Comparison of ENCODE assay signal across 20 mouse cellular contexts in the genomic region with DNA sequence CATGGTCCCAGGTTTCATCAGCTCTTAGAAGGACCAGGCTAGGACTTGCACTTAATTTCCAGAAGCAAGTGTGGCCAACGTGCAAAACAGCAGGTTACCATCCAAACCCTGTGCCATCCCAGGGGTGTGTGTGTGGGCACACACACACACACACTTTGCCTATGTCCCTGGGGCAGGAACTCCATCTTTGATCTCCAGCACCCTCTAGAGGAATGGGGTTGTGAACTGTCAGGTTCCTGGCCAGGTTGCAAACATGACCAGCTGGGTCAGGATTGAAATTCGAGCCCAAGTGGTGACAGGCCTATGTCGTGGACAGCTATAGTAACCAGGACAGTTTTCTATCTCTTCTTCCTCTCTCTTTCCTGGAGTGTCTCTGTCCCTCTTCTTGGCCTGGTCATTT. TPM values are rescaled to one million over a fixed set of nuclear protein-coding genes. Genes with fewer than 3 reads are reported as not detected.
DNase-seq lines count a peak whose midpoint lies in the region; ATAC-seq and TF ChIP-seq lines count a peak whose summit lies in the region.
"Had no signal": no experiment of that assay in that cellular context is flagged by ENCODE, and none has a peak within 500 bp of the region (broad histone marks: within the 10 kb centered on the region; RNA-seq: fewer than 3 reads in every experiment).

No protein-coding gene starts in this region.

- peak in 1 of 2 experiments; percentile 25 for DNase-seq in heart, adult 2 months
- DNase-seq in heart, postnatal 25 days (ENCODE audit: low spot score): no peak
- peak; percentile 43 for DNase-seq in liver, adult 2 months (ENCODE audit: extremely low read depth, low read depth, low spot score)
- DNase-seq in 416B (ENCODE audit: low read depth): peak; percentile 63
- DNase-seq in forebrain, embryonic 14.5 days (ENCODE audit: low spot score): no peak
- no peak for DNase-seq in ovary, postnatal 10 days (ENCODE audit: low spot score)
- DNase-seq: cerebellum, adult 11 months; kidney, adult 11 months; lung, postnatal 14 days; right cerebral cortex, postnatal 4 days; thymus, adult 2 months had no signal

- TF ChIP-seq CTCF in heart, adult 2 months (IDR thresholded peaks at IDR 0.05): peak; percentile 60
- peak; percentile 56 for TF ChIP-seq CTCF in liver, adult 2 months (IDR thresholded peaks at IDR 0.05; ENCODE audit: low read depth, low read length)
- TF ChIP-seq CTCF in ES-Bruce4 (IDR thresholded peaks at IDR 0.05; ENCODE audit: low read depth, low read length): peak; percentile 26

- H3K9me3 ChIP-seq in liver, embryonic 12.5 days (replicated peaks): no peaks in the 10 kb centered on the region
- H3K9me3 ChIP-seq in ES-Bruce4 (replicated peaks; ENCODE audit: control insufficient read depth, insufficient read depth, low read length, poor library complexity, severe bottlenecking): no peaks in the 10 kb centered on the region
- no peaks in the 10 kb centered on the region for H3K9me3 ChIP-seq in forebrain, embryonic 14.5 days (replicated peaks; ENCODE audit: control insufficient read depth, low read length)
- H3K9me3 ChIP-seq: embryonic facial prominence, embryonic 12.5 days; heart, embryonic 13.5 days; hindbrain, embryonic 13.5 days; limb, embryonic 12.5 days; midbrain, embryonic 10.5 days; neural tube, embryonic 13.5 days had no signal

- intact Hi-C loops in heart, adult 2 months (cut with DNase I): no loop called here
- intact Hi-C loops in heart, postnatal 25 days (cut with DNase I): loop anchor here (10.0 kb wide), 1 partner anchor 474 kb away; the partner anchor contains the start of gene Slc35b2

- no peak overlapping the region for H3K9ac ChIP-seq in heart, adult 2 months (ENCODE audit: low read depth, low read length)
- no peak overlapping the region for H3K9ac ChIP-seq in liver, adult 2 months (ENCODE audit: low read depth, low read length)
- H3K9ac ChIP-seq in liver, embryonic 12.5 days: no peak overlapping the region
- H3K9ac ChIP-seq in ES-Bruce4 (ENCODE audit: low read depth, poor library complexity, severe bottlenecking): no peak overlapping the region
- H3K9ac ChIP-seq in forebrain, embryonic 14.5 days (ENCODE audit: low read length): no peak overlapping the region
- H3K9ac ChIP-seq: heart, embryonic 13.5 days; hindbrain, embryonic 13.5 days; limb, embryonic 12.5 days; neural tube, embryonic 13.5 days had no signal

- no peak for ATAC-seq in liver, embryonic 12.5 days
- no peak for ATAC-seq in forebrain, embryonic 14.5 days

- no peaks in the 10 kb centered on the region for H3K36me3 ChIP-seq in heart, adult 2 months (ENCODE audit: control insufficient read depth, insufficient read depth, low read length)
- no peaks in the 10 kb centered on the region for H3K36me3 ChIP-seq in liver, adult 2 months (ENCODE audit: control insufficient read depth, insufficient read depth, low read length)
- H3K36me3 ChIP-seq in liver, embryonic 12.5 days: no peaks in the 10 kb centered on the region
- no peaks in the 10 kb centered on the region for H3K36me3 ChIP-seq in ES-Bruce4 (ENCODE audit: control insufficient read depth, insufficient read depth, low read length, poor library complexity, severe bottlenecking)
- no peaks in the 10 kb centered on the region for H3K36me3 ChIP-seq in forebrain, embryonic 14.5 days (ENCODE audit: control insufficient read depth, insufficient read depth, low read length)
- H3K36me3 ChIP-seq: embryonic facial prominence, embryonic 12.5 days; heart, embryonic 13.5 days; hindbrain, embryonic 13.5 days; limb, embryonic 12.5 days; midbrain, embryonic 10.5 days; neural tube, embryonic 13.5 days had no signal

- TF ChIP-seq EP300 in heart, adult 2 months (IDR thresholded peaks at IDR 0.05; ENCODE audit: insufficient read depth, low read depth, low read length): no peak
- no peak for TF ChIP-seq EP300 in ES-Bruce4 (IDR thresholded peaks at IDR 0.05; ENCODE audit: insufficient read depth, low read depth, low read length)

- H3K4me1 ChIP-seq in heart, adult 2 months (ENCODE audit: control insufficient read depth, insufficient read depth, low read length): 0 out of 2 replicates have a peak, but pooled peaks cover 2% of the 10 kb centered on the region
- no peaks in the 10 kb centered on the region for H3K4me1 ChIP-seq in liver, adult 2 months (ENCODE audit: control insufficient read depth, insufficient read depth, low read length)
- peaks cover 38% of the 10 kb centered on the region for H3K4me1 ChIP-seq in liver, embryonic 12.5 days
- no peaks in the 10 kb centered on the region for H3K4me1 ChIP-seq in ES-Bruce4 (ENCODE audit: control insufficient read depth, insufficient read depth, low read length)
- no peaks in the 10 kb centered on the region for H3K4me1 ChIP-seq in forebrain, embryonic 14.5 days (ENCODE audit: control insufficient read depth, insufficient read depth, low read length)

- no peak overlapping the region for H3K4me3 ChIP-seq in heart, adult 2 months
- no peak overlapping the region for H3K4me3 ChIP-seq in liver, adult 2 months (ENCODE audit: insufficient read depth, low read depth, low read length)
- no peak overlapping the region for H3K4me3 ChIP-seq in liver, embryonic 12.5 days
- H3K4me3 ChIP-seq in ES-Bruce4 (ENCODE audit: low read depth, low read length): no peak overlapping the region
- no peak overlapping the region for H3K4me3 ChIP-seq in forebrain, embryonic 14.5 days (ENCODE audit: low read depth, low read length)
- H3K4me3 ChIP-seq: embryonic facial prominence, embryonic 12.5 days; heart, embryonic 13.5 days; hindbrain, embryonic 13.5 days; left cerebral cortex, adult 2 months; limb, embryonic 12.5 days; midbrain, embryonic 10.5 days; neural tube, embryonic 13.5 days had no signal

- no peaks in the 10 kb centered on the region for H3K27me3 ChIP-seq in heart, adult 2 months (ENCODE audit: control insufficient read depth, insufficient read depth, low read length)
- H3K27me3 ChIP-seq in liver, adult 2 months (ENCODE audit: control insufficient read depth, insufficient read depth, low read length): no peaks in the 10 kb centered on the region
- H3K27me3 ChIP-seq in liver, embryonic 12.5 days (replicated peaks): peaks cover 17% of the 10 kb centered on the region; the same call in 1 of the 2 replicates
- H3K27me3 ChIP-seq in ES-Bruce4 (ENCODE audit: control insufficient read depth, insufficient read depth, low read length, poor library complexity, severe bottlenecking): no peaks in the 10 kb centered on the region
- no peaks in the 10 kb centered on the region for H3K27me3 ChIP-seq in forebrain, embryonic 14.5 days (replicated peaks; ENCODE audit: control insufficient read depth, insufficient read depth, low read length)
- H3K27me3 ChIP-seq: embryonic facial prominence, embryonic 12.5 days; limb, embryonic 12.5 days had no signal

- 42% methylated on average over 3 of the region's 3 CpGs for WGBS in heart, adult 2 months
- 36% methylated on average over 3 of the region's 3 CpGs for WGBS in liver, adult 2 months
- 53% methylated on average over 3 of the region's 3 CpGs for WGBS in liver, embryonic 12.5 days (ENCODE audit: insufficient replicate concordance)
- WGBS in forebrain, embryonic 14.5 days: 52% methylated on average over 3 of the region's 3 CpGs

- H3K27ac ChIP-seq in heart, adult 2 months: no peak overlapping the region
- no peak overlapping the region for H3K27ac ChIP-seq in liver, adult 2 months (replicated peaks; ENCODE audit: insufficient read depth, low read depth, low read length)
- H3K27ac ChIP-seq in liver, embryonic 12.5 days: no peak overlapping the region
- no peak overlapping the region for H3K27ac ChIP-seq in ES-Bruce4 (ENCODE audit: insufficient read depth, low read length)
- no peak overlapping the region for H3K27ac ChIP-seq in forebrain, embryonic 14.5 days (ENCODE audit: low read depth, low read length)
- H3K27ac ChIP-seq: embryonic facial prominence, embryonic 12.5 days; heart, embryonic 13.5 days; hindbrain, embryonic 13.5 days; left cerebral cortex, adult 2 months; limb, embryonic 12.5 days; neural tube, embryonic 13.5 days had no signal

- TF ChIP-seq POLR2A in heart, adult 2 months (IDR thresholded peaks at IDR 0.05; ENCODE audit: insufficient read depth, low read depth, low read length): no peak
- TF ChIP-seq POLR2A in liver, adult 2 months (IDR thresholded peaks at IDR 0.05; ENCODE audit: extremely low read depth, insufficient read depth, low read length): no peak
- no peak for TF ChIP-seq POLR2A in ES-Bruce4 (IDR thresholded peaks at IDR 0.05; ENCODE audit: insufficient read depth, low read length)

- H3K4me2 ChIP-seq in liver, embryonic 12.5 days: no peak overlapping the region
- H3K4me2 ChIP-seq in forebrain, embryonic 14.5 days (ENCODE audit: low read length): no peak overlapping the region
- H3K4me2 ChIP-seq: embryonic facial prominence, embryonic 12.5 days; heart, embryonic 13.5 days; hindbrain, embryonic 13.5 days; limb, embryonic 12.5 days; neural tube, embryonic 13.5 days had no signal

- H3K79me2 ChIP-seq in heart, adult 2 months (replicated peaks; ENCODE audit: control insufficient read depth, insufficient read depth, low read length): no peaks in the 10 kb centered on the region
- no peaks in the 10 kb centered on the region for H3K79me2 ChIP-seq in liver, adult 2 months (ENCODE audit: control insufficient read depth, insufficient read depth, low read length)

RNA-seq across cellular contexts. Expression of gene Vegfa, which starts 6.7 kb away (rescaled TPM):
- 100 to 1,000 TPM; 207 to 328 TPM for total RNA-seq in heart, adult 2 months (2021)
- 384 and 618 TPM in 2 replicates for polyA plus RNA-seq in heart, adult 2 months (2012; rRNA removed)
- total RNA-seq in heart, postnatal 25 days (2021): 100 to 1,000 TPM; 257 to 275 TPM
- total RNA-seq in liver, adult 2 months (2014; rRNA removed): 120 TPM in 2 replicates
- polyA plus RNA-seq in liver, adult 2 months (2012; rRNA removed): 188 and 288 TPM in 2 replicates
- 3.0 and 3.2 TPM in 2 replicates for polyA plus RNA-seq in liver, embryonic 12.5 days (2016; fragmentation: Nextera tagmentation; extraction: Ambion mirVana)
- polyA plus RNA-seq in ES-Bruce4 (2011; ENCODE audit: insufficient read depth, insufficient read length, low read depth, missing spikeins): 76.2 and 86.3 TPM in 2 replicates
- polyA plus RNA-seq in forebrain, embryonic 14.5 days (2014; fragmentation: Nextera tagmentation; extraction: Ambion mirVana): 2.3 and 2.6 TPM in 2 replicates

Comparison
In these comparisons a context has a peak if more than half of its experiments do, and no peak if none do; other contexts are left out.
1. RNA of gene Vegfa, which starts 6.7 kb away (polyA plus RNA-seq): 384 to 618 TPM in heart, adult 2 months, 188 to 288 TPM in liver, adult 2 months and 76.2 to 86.3 TPM in ES-Bruce4; 3.0 to 3.2 TPM in liver, embryonic 12.5 days and 2.3 to 2.6 TPM in forebrain, embryonic 14.5 days; every median in the first group is over 10 times any median in the second.
2. DNase-seq: peak in liver, adult 2 months (single experiment) and 416B (single experiment); none in heart, postnatal 25 days (single experiment), forebrain, embryonic 14.5 days (single experiment) and ovary, postnatal 10 days (single experiment).
3. Peak in every context shown above with its lines, with median percentiles within 50 percentile points of each other: CTCF ChIP-seq.